Mouse (Mus musculus): Measurements from ENCODE around the gene Top1. TPM values are rescaled to one million over a fixed set of nuclear protein-coding genes. Genes with fewer than 3 reads are reported as not detected.

The Top1 gene
- polyA plus RNA-seq, 1 experiment from 2014 or later, result 67.6 TPM

GRCm38 (mm10) chr2:160733131-160733531 lies 87.4 kb downstream of the Top1 start:
- WGBS, result 63% methylated on average over 7 of the region's 7 CpGs
- H3K4me1 ChIP-seq (replicated peaks; ENCODE audit: control insufficient read depth, insufficient read depth, low read length), result peaks cover 47% of the 10 kb centered on the region
- peak overlapping the region; percentile 100 for H3K9ac ChIP-seq
- H3K27ac ChIP-seq, result no peak overlapping the region
- no peak for DNase-seq (ENCODE audit: low spot score)
- H3K36me3 ChIP-seq (replicated peaks; ENCODE audit: control insufficient read depth, insufficient read depth), result peaks cover 25% of the 10 kb centered on the region; the same call in 1 of the 2 replicates
- H3K4me3 ChIP-seq (replicated peaks; ENCODE audit: low read length), result peak overlapping the region; percentile 93
- H3K27me3 ChIP-seq (ENCODE audit: control insufficient read depth, insufficient read depth, low read length), result no peaks in the 10 kb centered on the region
- no peak for ATAC-seq (ENCODE audit: low FRiP score)
- H3K9me3 ChIP-seq (ENCODE audit: control insufficient read depth, low read length), result no peaks in the 10 kb centered on the region
- peak overlapping the region; percentile 88 for H3K4me2 ChIP-seq (replicated peaks)

GRCm38 (mm10) chr2:160734331-160734730 lies 88.6 kb downstream of the Top1 start:
- H3K4me3 ChIP-seq (replicated peaks; ENCODE audit: low read length), result no peak overlapping the region
- no peak for DNase-seq (ENCODE audit: low spot score)
- H3K27me3 ChIP-seq (ENCODE audit: control insufficient read depth, insufficient read depth, low read length), result no peaks in the 10 kb centered on the region
- peaks cover 48% of the 10 kb centered on the region for H3K4me1 ChIP-seq (replicated peaks; ENCODE audit: control insufficient read depth, insufficient read depth, low read length)
- no peaks in the 10 kb centered on the region for H3K9me3 ChIP-seq (ENCODE audit: control insufficient read depth, low read length)
- peak overlapping the region; percentile 88 for H3K4me2 ChIP-seq (replicated peaks)
- peaks cover 25% of the 10 kb centered on the region; the same call in 1 of the 2 replicates for H3K36me3 ChIP-seq (replicated peaks; ENCODE audit: control insufficient read depth, insufficient read depth)
- H3K9ac ChIP-seq, result 0 out of 2 replicates have a peak overlapping the region, but pooled peaks have one; percentile 100
- no peak for ATAC-seq (ENCODE audit: low FRiP score)
- H3K27ac ChIP-seq, result no peak overlapping the region
- WGBS, result 90% methylated on average over 3 of the region's 3 CpGs

DNA sequence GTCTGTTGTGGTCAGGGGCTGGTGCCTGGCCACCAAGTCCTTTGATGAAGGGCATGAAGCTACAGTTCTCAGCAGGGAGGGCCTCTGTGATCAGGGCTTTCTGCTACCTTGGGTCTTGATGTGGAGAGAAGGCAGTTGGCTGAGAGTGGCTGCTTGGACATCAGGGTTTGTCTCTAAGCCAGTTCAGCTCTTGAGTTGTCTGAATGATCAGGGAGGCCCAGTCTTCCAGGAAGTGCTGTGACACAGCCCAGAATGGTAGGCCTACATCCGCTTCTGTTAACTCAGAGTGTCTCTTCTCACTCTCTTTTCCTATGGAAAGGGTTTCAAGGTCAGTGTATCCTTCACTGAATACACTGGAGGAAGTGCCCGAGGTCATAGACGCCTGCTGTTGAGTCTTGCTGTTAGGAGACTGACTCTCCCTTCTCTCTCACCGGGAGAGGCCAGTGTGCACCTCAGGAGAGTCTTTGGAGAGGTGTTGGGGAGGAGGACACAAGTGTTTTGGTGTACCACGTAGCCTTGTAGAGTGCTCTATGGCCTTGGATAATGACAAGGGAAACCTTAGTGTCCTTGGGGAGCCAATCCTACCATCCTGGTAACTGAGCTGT lies 90.1 kb downstream of the Top1 start:
- no peak for DNase-seq (ENCODE audit: low spot score)
- Histone ChIP-seq H3K4me3 (replicated peaks; ENCODE audit: low read length) (no peak overlapping the region), H3K27me3 (ENCODE audit: control insufficient read depth, insufficient read depth, low read length) (no peaks in the 10 kb centered on the region), H3K9ac (no peak overlapping the region), H3K4me2 (replicated peaks) (no peak overlapping the region), H3K36me3 (replicated peaks; ENCODE audit: control insufficient read depth, insufficient read depth) (peaks cover 25% of the 10 kb centered on the region), H3K27ac (no peak overlapping the region), H3K4me1 (replicated peaks; ENCODE audit: control insufficient read depth, insufficient read depth, low read length) (peaks cover 53% of the 10 kb centered on the region), H3K9me3 (ENCODE audit: control insufficient read depth, low read length) (no peaks in the 10 kb centered on the region)
- no peak for ATAC-seq (ENCODE audit: low FRiP score)
- WGBS, result 87% methylated on average over 5 of the region's 5 CpGs

- H3K36me3 ChIP-seq (replicated peaks; ENCODE audit: control insufficient read depth, insufficient read depth), result peaks cover 25% of the 10 kb centered on the region
- WGBS, result 90% methylated on average over 3 of the region's 3 CpGs
- peaks cover 58% of the 10 kb centered on the region for H3K4me1 ChIP-seq (replicated peaks; ENCODE audit: control insufficient read depth, insufficient read depth, low read length)
These were observed 90.8 kb downstream of the Top1 start for GRCm38 (mm10) chr2:160736466-160736865.

DNA sequence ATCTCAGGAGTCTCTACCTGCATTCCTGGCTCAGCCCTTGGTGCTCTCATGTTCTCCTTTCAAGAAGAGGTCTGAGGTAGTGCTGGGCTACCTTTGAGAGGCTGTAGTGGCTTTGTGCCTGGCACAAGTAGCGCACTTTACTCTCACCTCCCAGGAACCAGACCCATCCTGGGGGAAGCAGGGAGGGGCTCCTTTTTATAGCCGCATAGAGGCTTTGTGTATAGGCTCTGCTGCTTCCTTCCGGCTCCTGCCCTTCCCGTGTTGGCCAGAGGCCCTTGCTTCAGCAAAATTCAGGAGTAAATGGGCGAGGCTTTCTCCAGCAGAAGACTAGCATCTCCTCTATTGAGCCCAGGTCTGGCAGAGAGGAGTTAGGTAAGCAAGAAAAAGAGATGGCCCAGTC lies 92.7 kb downstream of the Top1 start:
- H3K4me2 ChIP-seq (replicated peaks), result no peak overlapping the region
- peaks cover 47% of the 10 kb centered on the region for H3K4me1 ChIP-seq (replicated peaks; ENCODE audit: control insufficient read depth, insufficient read depth, low read length)
- H3K9ac ChIP-seq, result no peak overlapping the region
- no peak overlapping the region for H3K27ac ChIP-seq
- DNase-seq (ENCODE audit: low spot score) (no peak), ATAC-seq (ENCODE audit: low FRiP score) (no peak)
- H3K4me3 ChIP-seq (replicated peaks; ENCODE audit: low read length), result no peak overlapping the region
- 80% methylated on average over 5 of the region's 5 CpGs for WGBS
- H3K9me3 ChIP-seq (ENCODE audit: control insufficient read depth, low read length), result no peaks in the 10 kb centered on the region
- no peaks in the 10 kb centered on the region for H3K27me3 ChIP-seq (ENCODE audit: control insufficient read depth, insufficient read depth, low read length)
- peaks cover 34% of the 10 kb centered on the region for H3K36me3 ChIP-seq (replicated peaks; ENCODE audit: control insufficient read depth, insufficient read depth)

More at GRCm38 (mm10) chr2:160736466-160736865, 90.8 kb downstream of the Top1 start:
- DNase-seq (ENCODE audit: low spot score) (no peak), ATAC-seq (ENCODE audit: low FRiP score) (no peak)
- Histone ChIP-seq H3K4me2 (replicated peaks) (no peak overlapping the region), H3K4me3 (replicated peaks; ENCODE audit: low read length) (no peak overlapping the region), H3K9me3 (ENCODE audit: control insufficient read depth, low read length) (no peaks in the 10 kb centered on the region), H3K27ac (no peak overlapping the region), H3K27me3 (ENCODE audit: control insufficient read depth, insufficient read depth, low read length) (no peaks in the 10 kb centered on the region), H3K9ac (no peak overlapping the region)

DNA sequence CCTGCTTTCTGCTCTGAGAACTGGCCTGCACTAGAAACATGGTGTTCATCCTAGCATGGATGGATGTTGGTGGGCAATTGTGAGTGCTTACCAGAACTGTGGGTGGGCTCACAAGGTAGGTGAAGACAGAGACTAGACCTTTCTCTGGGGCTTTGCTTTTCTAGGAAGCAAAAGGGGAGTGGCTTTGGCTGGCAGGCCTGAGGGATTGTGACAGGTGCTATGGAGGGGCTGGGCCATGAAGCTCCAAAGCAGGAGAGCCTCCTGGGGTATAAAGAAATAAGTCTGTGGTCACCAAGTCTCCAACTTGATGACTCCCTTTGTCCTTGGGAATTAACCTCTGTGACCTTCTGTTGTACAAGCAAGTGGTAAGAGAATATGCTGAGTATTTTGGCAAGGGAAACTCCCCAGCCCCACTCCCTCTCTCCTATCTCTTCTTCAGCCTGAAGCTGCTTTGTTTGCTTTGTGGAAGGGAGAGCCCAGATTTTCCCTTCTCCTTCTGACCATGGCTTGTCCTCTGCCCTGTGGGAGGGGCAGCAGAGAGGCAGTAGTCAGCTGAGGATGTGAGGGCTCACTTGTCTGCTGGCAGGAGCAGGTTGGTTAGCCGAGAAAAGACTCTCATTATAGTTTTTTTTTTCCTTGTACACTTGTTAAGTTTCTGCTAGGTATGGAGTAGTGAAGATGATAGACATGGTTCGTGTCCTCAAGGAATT lies 94.1 kb downstream of the Top1 start:
- DNase-seq (ENCODE audit: low spot score) (no peak), ATAC-seq (ENCODE audit: low FRiP score) (no peak)
- H3K27ac ChIP-seq, result peak overlapping the region; percentile 58; the same call in 1 of the 2 replicates
- 60% methylated on average over 2 of the region's 2 CpGs for WGBS
- H3K27me3 ChIP-seq (ENCODE audit: control insufficient read depth, insufficient read depth, low read length), result no peaks in the 10 kb centered on the region
- H3K4me1 ChIP-seq (replicated peaks; ENCODE audit: control insufficient read depth, insufficient read depth, low read length), result peaks cover 32% of the 10 kb centered on the region
- H3K4me2 ChIP-seq (replicated peaks), result no peak overlapping the region
- H3K9me3 ChIP-seq (ENCODE audit: control insufficient read depth, low read length), result no peaks in the 10 kb centered on the region
- no peak overlapping the region for H3K9ac ChIP-seq
- H3K4me3 ChIP-seq (replicated peaks; ENCODE audit: low read length), result no peak overlapping the region
- peaks cover 29% of the 10 kb centered on the region for H3K36me3 ChIP-seq (replicated peaks; ENCODE audit: control insufficient read depth, insufficient read depth)

GRCm38 (mm10) chr2:160740521-160741156 lies 95.0 kb downstream of the Top1 start:
- ATAC-seq (ENCODE audit: low FRiP score) (no peak), DNase-seq (ENCODE audit: low spot score) (no peak)
- H3K4me1 ChIP-seq (replicated peaks; ENCODE audit: control insufficient read depth, insufficient read depth, low read length), result peaks cover 24% of the 10 kb centered on the region; the same call in 1 of the 2 replicates
- H3K4me3 ChIP-seq (replicated peaks; ENCODE audit: low read length), result no peak overlapping the region
- no peak overlapping the region for H3K27ac ChIP-seq
- H3K27me3 ChIP-seq (ENCODE audit: control insufficient read depth, insufficient read depth, low read length), result no peaks in the 10 kb centered on the region
- no peak overlapping the region for H3K4me2 ChIP-seq (replicated peaks)
- WGBS, result 49% methylated on average over 11 of the region's 11 CpGs
- no peaks in the 10 kb centered on the region for H3K9me3 ChIP-seq (ENCODE audit: control insufficient read depth, low read length)
- peaks cover 26% of the 10 kb centered on the region for H3K36me3 ChIP-seq (replicated peaks; ENCODE audit: control insufficient read depth, insufficient read depth)
- H3K9ac ChIP-seq, result no peak overlapping the region

- H3K4me1 ChIP-seq (replicated peaks; ENCODE audit: control insufficient read depth, insufficient read depth, low read length), result peaks cover 18% of the 10 kb centered on the region; the same call in 1 of the 2 replicates
- no peak for ATAC-seq (ENCODE audit: low FRiP score)
- 85% methylated on average over 3 of the region's 3 CpGs for WGBS
These were observed 95.9 kb downstream of the Top1 start for GRCm38 (mm10) chr2:160741580-160741979.

DNA sequence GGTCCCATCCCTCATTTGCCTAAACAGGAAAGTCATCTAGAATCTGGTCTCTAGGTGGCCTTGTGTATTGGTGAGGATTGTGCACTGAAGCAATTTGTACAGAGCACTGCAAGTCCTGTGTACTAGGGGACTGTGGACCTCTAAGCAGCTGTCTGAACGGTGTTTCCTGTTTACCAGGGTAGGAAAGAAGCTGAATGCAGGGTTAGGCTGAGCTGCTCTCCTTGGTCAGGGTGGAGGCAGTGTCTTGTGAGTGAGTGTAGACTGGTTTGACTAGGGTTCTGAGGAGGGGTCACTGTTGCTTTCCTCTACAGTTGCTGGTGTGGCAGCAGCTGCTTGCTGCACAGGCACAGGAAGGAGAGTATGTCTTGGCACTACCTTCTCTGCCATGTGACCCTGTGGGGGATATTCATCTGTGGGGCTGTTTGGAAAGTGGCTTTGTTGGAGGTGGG lies 96.5 kb downstream of the Top1 start:
- no peaks in the 10 kb centered on the region for H3K9me3 ChIP-seq (ENCODE audit: control insufficient read depth, low read length)
- H3K4me3 ChIP-seq (replicated peaks; ENCODE audit: low read length), result no peak overlapping the region
- H3K9ac ChIP-seq, result no peak overlapping the region
- H3K27ac ChIP-seq, result peak overlapping the region; percentile 45
- DNase-seq (ENCODE audit: low spot score) (no peak), ATAC-seq (ENCODE audit: low FRiP score) (no peak)
- peaks cover 23% of the 10 kb centered on the region for H3K36me3 ChIP-seq (replicated peaks; ENCODE audit: control insufficient read depth, insufficient read depth)
- H3K4me1 ChIP-seq (replicated peaks; ENCODE audit: control insufficient read depth, insufficient read depth, low read length), result peaks cover 18% of the 10 kb centered on the region; the same call in 1 of the 2 replicates
- H3K4me2 ChIP-seq (replicated peaks), result no peak overlapping the region
- no peaks in the 10 kb centered on the region for H3K27me3 ChIP-seq (ENCODE audit: control insufficient read depth, insufficient read depth, low read length)
- 77% methylated on average over 1 of the region's 1 CpGs for WGBS

More at GRCm38 (mm10) chr2:160741580-160741979, 95.9 kb downstream of the Top1 start:
- H3K9ac ChIP-seq, result no peak overlapping the region
- H3K27ac ChIP-seq, result no peak overlapping the region
- no peaks in the 10 kb centered on the region for H3K9me3 ChIP-seq (ENCODE audit: control insufficient read depth, low read length)
- no peak for DNase-seq (ENCODE audit: low spot score)
- H3K4me3 ChIP-seq (replicated peaks; ENCODE audit: low read length), result no peak overlapping the region
- H3K36me3 ChIP-seq (replicated peaks; ENCODE audit: control insufficient read depth, insufficient read depth), result peaks cover 22% of the 10 kb centered on the region
- H3K4me2 ChIP-seq (replicated peaks), result no peak overlapping the region
- no peaks in the 10 kb centered on the region for H3K27me3 ChIP-seq (ENCODE audit: control insufficient read depth, insufficient read depth, low read length)
